Mouse (Mus musculus) spleen, adult 2 months (tissue): Measurements from ENCODE around the gene Dmkn.

Experiments
- CTCF ChIP-seq: fragments of 200-500 bp; IDR thresholded peaks from 2 replicates; pipeline ENCODE4 v1.5.1; 2011; ENCODE audit warnings: mild to moderate bottlenecking, inconsistent platforms; ENCODE audit not compliant: insufficient read depth, insufficient read length, insufficient replicate concordance; ENCODE audit errors: extremely low read depth
- POLR2A ChIP-seq: fragments of 200-500 bp; IDR thresholded peaks from 2 replicates; pipeline ENCODE4 v1.6.1; 2011; ENCODE audit warnings: low read depth, low read length, inconsistent platforms

GRCm38 (mm10) chr7:30823675-30824074, 60.1 kb downstream of the Dmkn start, which contains the start of gene Ffar2:
- TF ChIP-seq CTCF = no peak
- no peak for TF ChIP-seq POLR2A
